Mouse (Mus musculus): ENCODE data around the gene Tmem41b. TPM values are rescaled to one million over a fixed set of nuclear protein-coding genes. Genes with fewer than 3 reads are reported as not detected.

Tmem41b gene
- polyA plus RNA-seq, 1 experiment from 2014 or later, result 63.7 TPM

GRCm38 (mm10) chr7:109968924-109969450 lies 17.7 kb downstream of the Tmem41b start:
- Histone ChIP-seq H3K27me3 (no peaks in the 10 kb centered on the region), H3K4me1 (replicated peaks) (peaks cover 19% of the 10 kb centered on the region), H3K36me3 (peaks cover 7% of the 10 kb centered on the region), H3K9ac (no peak overlapping the region), H3K27ac (replicated peaks) (peak overlapping the region; percentile 89), H3K4me2 (no peak overlapping the region), H3K4me3 (no peak overlapping the region), H3K9me3 (no peaks in the 10 kb centered on the region)
- ATAC-seq (ENCODE audit: low read depth), result peak; percentile 85
- WGBS, result 13% methylated on average over 1 of the region's 2 CpGs

GRCm38 (mm10) chr7:109967805-109968579 lies 18.7 kb downstream of the Tmem41b start:
- Histone ChIP-seq H3K9me3 (no peaks in the 10 kb centered on the region), H3K27ac (replicated peaks) (peak overlapping the region; percentile 89), H3K4me2 (no peak overlapping the region), H3K36me3 (peaks cover 6% of the 10 kb centered on the region), H3K27me3 (no peaks in the 10 kb centered on the region), H3K9ac (no peak overlapping the region; the same call in 1 of the 2 replicates), H3K4me3 (no peak overlapping the region), H3K4me1 (replicated peaks) (peaks cover 19% of the 10 kb centered on the region)
- 49% methylated on average over 11 of the region's 11 CpGs for WGBS
- peak; percentile 86 for ATAC-seq (ENCODE audit: low read depth)

GRCm38 (mm10) chr7:109965658-109966057 lies 21.1 kb downstream of the Tmem41b start:
- ATAC-seq (ENCODE audit: low read depth), result no peak
- no peak overlapping the region for H3K4me2 ChIP-seq
- no peaks in the 10 kb centered on the region for H3K27me3 ChIP-seq
- H3K9me3 ChIP-seq, result no peaks in the 10 kb centered on the region
- peaks cover 36% of the 10 kb centered on the region for H3K4me1 ChIP-seq (replicated peaks)
- H3K4me3 ChIP-seq, result no peak overlapping the region
- no peaks in the 10 kb centered on the region for H3K36me3 ChIP-seq
- H3K9ac ChIP-seq, result no peak overlapping the region
- H3K27ac ChIP-seq (replicated peaks), result no peak overlapping the region

- no peak for ATAC-seq (ENCODE audit: low read depth)
- Histone ChIP-seq H3K36me3 (no peaks in the 10 kb centered on the region), H3K4me3 (no peak overlapping the region), H3K9ac (no peak overlapping the region), H3K27me3 (no peaks in the 10 kb centered on the region), H3K4me2 (no peak overlapping the region), H3K4me1 (replicated peaks) (peaks cover 39% of the 10 kb centered on the region), H3K27ac (replicated peaks) (no peak overlapping the region), H3K9me3 (no peaks in the 10 kb centered on the region)
- 96% methylated on average over 4 of the region's 4 CpGs for WGBS
These were observed 23.0 kb downstream of the Tmem41b start for GRCm38 (mm10) chr7:109963707-109964106.

- Histone ChIP-seq H3K4me3 (no peak overlapping the region), H3K9ac (no peak overlapping the region), H3K4me2 (no peak overlapping the region), H3K36me3 (no peaks in the 10 kb centered on the region), H3K27ac (replicated peaks) (no peak overlapping the region), H3K27me3 (no peaks in the 10 kb centered on the region), H3K9me3 (no peaks in the 10 kb centered on the region), H3K4me1 (replicated peaks) (peaks cover 39% of the 10 kb centered on the region)
- ATAC-seq (ENCODE audit: low read depth), result no peak
- 83% methylated on average over 4 of the region's 4 CpGs for WGBS
These were observed 24.1 kb downstream of the Tmem41b start for GRCm38 (mm10) chr7:109962596-109962995.

GRCm38 (mm10) chr7:109961570-109961969 lies 25.2 kb downstream of the Tmem41b start:
- Histone ChIP-seq H3K36me3 (no peaks in the 10 kb centered on the region), H3K4me1 (replicated peaks) (peaks cover 49% of the 10 kb centered on the region), H3K9ac (peak overlapping the region; percentile 38; the same call in 1 of the 2 replicates), H3K4me3 (no peak overlapping the region), H3K27ac (replicated peaks) (no peak overlapping the region), H3K4me2 (no peak overlapping the region), H3K27me3 (no peaks in the 10 kb centered on the region), H3K9me3 (no peaks in the 10 kb centered on the region)
- ATAC-seq (ENCODE audit: low read depth), result no peak
- WGBS, result 65% methylated on average over 2 of the region's 2 CpGs

- H3K4me2 ChIP-seq, result peak overlapping the region; percentile 84
- H3K27me3 ChIP-seq, result no peaks in the 10 kb centered on the region
- peak; percentile 82 for ATAC-seq (ENCODE audit: low read depth)
- H3K36me3 ChIP-seq, result no peaks in the 10 kb centered on the region
- H3K9ac ChIP-seq, result peak overlapping the region; percentile 98
- H3K9me3 ChIP-seq, result no peaks in the 10 kb centered on the region
- H3K4me1 ChIP-seq (replicated peaks), result peaks cover 56% of the 10 kb centered on the region
- H3K27ac ChIP-seq (replicated peaks), result peak overlapping the region; percentile 96
- peak overlapping the region; percentile 79 for H3K4me3 ChIP-seq
- 12% methylated on average over 13 of the region's 13 CpGs for WGBS
These were observed 26.0 kb downstream of the Tmem41b start for GRCm38 (mm10) chr7:109960613-109961154.

- Histone ChIP-seq H3K27ac (replicated peaks) (peak within 1 kb of the TSS; percentile 96), H3K4me3 (peak within 1 kb of the TSS; percentile 79), H3K27me3 (no peaks in the 10 kb centered on the region), H3K4me2 (peak within 1 kb of the TSS; percentile 84), H3K36me3 (no peaks in the 10 kb centered on the region), H3K9ac (peak within 1 kb of the TSS; percentile 98), H3K4me1 (replicated peaks) (peaks cover 63% of the 10 kb centered on the region), H3K9me3 (no peaks in the 10 kb centered on the region)
- WGBS, result under 1% methylated on average over 66 of the region's 107 CpGs
- peak; percentile 95 for ATAC-seq (ENCODE audit: low read depth)
These were observed 26.8 kb downstream of the Tmem41b start, which contains the start of gene Dennd5a for GRCm38 (mm10) chr7:109959716-109960612. Dennd5a (minus strand) TSS chr7:109960470.

- Histone ChIP-seq H3K27ac (replicated peaks) (peak overlapping the region; percentile 96), H3K9me3 (no peaks in the 10 kb centered on the region), H3K4me1 (replicated peaks) (peaks cover 71% of the 10 kb centered on the region), H3K9ac (peak overlapping the region; percentile 98), H3K4me3 (peak overlapping the region; percentile 79), H3K4me2 (peak overlapping the region; percentile 84), H3K27me3 (no peaks in the 10 kb centered on the region), H3K36me3 (no peaks in the 10 kb centered on the region)
- 0 out of 2 replicates have a peak, but pooled peaks have one; percentile 9 for ATAC-seq (ENCODE audit: low read depth)
- WGBS, result 9% methylated on average over 18 of the region's 18 CpGs
These were observed 27.6 kb downstream of the Tmem41b start for GRCm38 (mm10) chr7:109958843-109959715.

GRCm38 (mm10) chr7:109957996-109958789 lies 28.5 kb downstream of the Tmem41b start:
- Histone ChIP-seq H3K4me1 (replicated peaks) (peaks cover 71% of the 10 kb centered on the region), H3K36me3 (no peaks in the 10 kb centered on the region), H3K9ac (peak overlapping the region; percentile 98), H3K4me3 (peak overlapping the region; percentile 79), H3K27me3 (no peaks in the 10 kb centered on the region), H3K4me2 (peak overlapping the region; percentile 84), H3K27ac (replicated peaks) (peak overlapping the region; percentile 40), H3K9me3 (no peaks in the 10 kb centered on the region)
- WGBS, result 59% methylated on average over 8 of the region's 8 CpGs
- ATAC-seq (ENCODE audit: low read depth), result no peak

All from neural tube, embryonic 13.5 days (tissue).